Mouse (Mus musculus) CH12.LX (cell line): ENCODE measurements around the gene Il20rb. TPM values are rescaled to one million over a fixed set of nuclear protein-coding genes. Genes with fewer than 3 reads are reported as not detected.

Source experiments
- DNase-seq: peaks from one replicate; pipeline ENCODE4 v3.0.0-alpha.2; 2013; ENCODE audit errors: extremely low read depth
- H3K27ac ChIP-seq: 2 replicates; pipeline ENCODE4 v1.5.1; 2012; ENCODE audit warnings: low read depth, mild to moderate bottlenecking, control low read depth, moderate library complexity; ENCODE audit not compliant: insufficient read depth
- H3K27me3 ChIP-seq: replicated peaks from 2 replicates; pipeline ENCODE3; 2012; ENCODE audit warnings: inconsistent platforms
- H3K36me3 ChIP-seq, 2 experiments: replicated peaks in 1 of 2; 2 replicates each; pipeline versions ENCODE3 to v1.6.1; 2012; ENCODE audit warnings: inconsistent platforms in 1 of 2, low read length in 1 of 2, mild to moderate bottlenecking in 1 of 2, mixed read lengths in 1 of 2, moderate library complexity in 1 of 2; ENCODE audit not compliant: control insufficient read depth in 1 of 2, insufficient read depth in 1 of 2
- H3K4me1 ChIP-seq, 2 experiments: 2 replicates each; pipeline ENCODE4 v1.6.1; 2012; ENCODE audit warnings: inconsistent platforms in 1 of 2, moderate library complexity in 1 of 2; ENCODE audit not compliant: insufficient read depth in 2 of 2, control insufficient read depth in 1 of 2
- H3K4me2 ChIP-seq: 2 replicates; pipeline ENCODE4 v1.6.1; 2012; ENCODE audit warnings: low read depth, mild to moderate bottlenecking, control low read depth; ENCODE audit not compliant: poor library complexity, insufficient read depth, severe bottlenecking
- H3K4me3 ChIP-seq, 3 experiments: fragments of 150-350 bp in 1 of 3; sonication (generic) in 1 of 3; replicated peaks in 1 of 3; 2 replicates each; pipeline versions ENCODE3 to v1.5.1; 2011 to 2012; ENCODE audit warnings: low read depth in 2 of 3, low read length in 2 of 3, mild to moderate bottlenecking in 2 of 3, moderate library complexity in 2 of 3, control low read depth in 1 of 3, improper control_type of control experiment in 1 of 3, inconsistent platforms in 1 of 3, mixed read lengths in 1 of 3; ENCODE audit not compliant: poor library complexity in 1 of 3
- H3K79me2 ChIP-seq: replicated peaks from 2 replicates; pipeline ENCODE4 v1.6.1; 2012; ENCODE audit warnings: mild to moderate bottlenecking, moderate library complexity; ENCODE audit not compliant: control insufficient read depth, poor library complexity, insufficient read depth, severe bottlenecking; ENCODE audit errors: extremely low read depth
- H3K9ac ChIP-seq: 2 replicates; pipeline ENCODE4 v1.6.1; 2012; ENCODE audit warnings: low read depth, mild to moderate bottlenecking, control low read depth, moderate library complexity; ENCODE audit not compliant: insufficient read depth
- H3K9me3 ChIP-seq: replicated peaks from 2 replicates; pipeline ENCODE3; 2012; ENCODE audit warnings: low read length, inconsistent platforms, mixed read lengths
- BHLHE40 ChIP-seq: IDR thresholded peaks from 2 replicates; pipeline ENCODE4 v1.6.1; 2011; ENCODE audit warnings: mild to moderate bottlenecking, low read depth, low read length, improper control_type of control experiment
- CHD1 ChIP-seq: IDR thresholded peaks from 2 replicates; pipeline ENCODE4 v1.6.1; 2012; ENCODE audit warnings: low read depth, low read length, improper control_type of control experiment, inconsistent platforms
- CHD2 ChIP-seq: IDR thresholded peaks from 2 replicates; pipeline ENCODE4 v1.6.1; 2011; ENCODE audit warnings: low read length, improper control_type of control experiment
- CTCF ChIP-seq, 2 experiments: IDR thresholded peaks in 1 of 2; conservative IDR thresholded peaks in 1 of 2; 2 replicates each; pipeline ENCODE4 v1.5.1; 2011 to 2012; ENCODE audit warnings: low read depth in 2 of 2, low read length in 2 of 2, improper control_type of control experiment in 1 of 2, inconsistent platforms in 1 of 2, mild to moderate bottlenecking in 1 of 2, moderate library complexity in 1 of 2
- ELF1 ChIP-seq: IDR thresholded peaks from 2 replicates; pipeline ENCODE4 v1.6.1; 2014; ENCODE audit warnings: low read depth, mild to moderate bottlenecking, inconsistent platforms, low read length, improper control_type of control experiment
- EP300 ChIP-seq: IDR thresholded peaks from 2 replicates; pipeline ENCODE4 v1.6.1; 2011; ENCODE audit warnings: low read length, improper control_type of control experiment
- ETS1 ChIP-seq: conservative IDR thresholded peaks from 2 replicates; pipeline ENCODE4 v1.6.1; 2012; ENCODE audit warnings: low read depth, mild to moderate bottlenecking, inconsistent platforms, low read length, improper control_type of control experiment, moderate library complexity
- JUN ChIP-seq: IDR thresholded peaks from 2 replicates; pipeline ENCODE4 v1.6.1; 2011; ENCODE audit warnings: low read depth, mild to moderate bottlenecking, low read length, improper control_type of control experiment, moderate library complexity; ENCODE audit not compliant: insufficient read depth
- KAT2A ChIP-seq: IDR thresholded peaks from 2 replicates; pipeline ENCODE4 v1.6.1; 2012; ENCODE audit warnings: low read length, improper control_type of control experiment, inconsistent platforms; ENCODE audit not compliant: insufficient replicate concordance
- MAFK ChIP-seq: IDR thresholded peaks from 2 replicates; pipeline ENCODE4 v1.6.1; 2011; ENCODE audit warnings: low read length, improper control_type of control experiment; ENCODE audit not compliant: insufficient replicate concordance
- MAX ChIP-seq: IDR thresholded peaks from 2 replicates; pipeline ENCODE4 v1.6.1; 2011; ENCODE audit warnings: low read length, improper control_type of control experiment
- MAZ ChIP-seq: IDR thresholded peaks from 2 replicates; pipeline ENCODE4 v1.6.1; 2012; ENCODE audit warnings: low read depth, mild to moderate bottlenecking, inconsistent platforms, low read length, improper control_type of control experiment, moderate library complexity
- MXI1 ChIP-seq: IDR thresholded peaks from 2 replicates; pipeline ENCODE4 v1.6.1; 2011; ENCODE audit warnings: mild to moderate bottlenecking, low read depth, low read length, improper control_type of control experiment
- MYC ChIP-seq: IDR thresholded peaks from 2 replicates; pipeline ENCODE4 v1.6.1; 2011; ENCODE audit warnings: low read depth, mild to moderate bottlenecking, improper control_type of control experiment, low read length
- NELFE ChIP-seq: IDR thresholded peaks from 2 replicates; pipeline ENCODE4 v1.6.1; 2011; ENCODE audit warnings: low read depth, low read length, improper control_type of control experiment
- NRF1 ChIP-seq: IDR thresholded peaks from 2 replicates; pipeline ENCODE4 v1.6.1; 2014; ENCODE audit warnings: low read depth, mild to moderate bottlenecking, inconsistent platforms, low read length, improper control_type of control experiment, moderate library complexity
- POLR2A ChIP-seq: IDR thresholded peaks from 2 replicates; pipeline ENCODE4 v1.6.1; 2011; ENCODE audit warnings: low read depth, mild to moderate bottlenecking, improper control_type of control experiment, low read length
- POLR2AphosphoS2 ChIP-seq: IDR thresholded peaks from 2 replicates; pipeline ENCODE4 v1.6.1; 2011; ENCODE audit warnings: low read depth, low read length, improper control_type of control experiment
- RAD21 ChIP-seq: IDR thresholded peaks from 2 replicates; pipeline ENCODE4 v1.6.1; 2011; ENCODE audit warnings: low read depth, mild to moderate bottlenecking, low read length, improper control_type of control experiment, moderate library complexity
- RCOR1 ChIP-seq: conservative IDR thresholded peaks from 2 replicates; pipeline ENCODE4 v1.6.1; 2012; ENCODE audit warnings: low read depth, mild to moderate bottlenecking, inconsistent platforms, low read length, improper control_type of control experiment
- TCF12 ChIP-seq: IDR thresholded peaks from 2 replicates; pipeline ENCODE4 v1.6.1; 2014; ENCODE audit warnings: low read depth, mild to moderate bottlenecking, inconsistent platforms, low read length, improper control_type of control experiment
- ZKSCAN1 ChIP-seq: IDR thresholded peaks from 2 replicates; pipeline ENCODE4 v1.6.1; 2012; ENCODE audit warnings: low read depth, inconsistent platforms, low read length, improper control_type of control experiment, borderline replicate concordance
- ZMIZ1 ChIP-seq: IDR thresholded peaks from 2 replicates; pipeline ENCODE4 v1.6.1; 2012; ENCODE audit warnings: low read depth, mild to moderate bottlenecking, inconsistent platforms, low read length, improper control_type of control experiment
- ZNF384 ChIP-seq: IDR thresholded peaks from 2 replicates; pipeline ENCODE4 v1.6.1; 2012; ENCODE audit warnings: low read depth, low read length, improper control_type of control experiment, inconsistent platforms
- dilution Hi-C: fragments of 300-500 bp; cut with MboI; formaldehyde crosslinking; loops from 2 replicates; pipeline ENCODE4 v1.14.3; 2020; ENCODE audit warnings: low sequenced_read_pairs; ENCODE audit not compliant: extremely low pct_unique_long_range_greater_than_20kb, extremely low pct_ligation_motif_present
- in situ Hi-C: fragments of 300-500 bp; cut with MboI; formaldehyde crosslinking; loops from 3 replicates; pipeline ENCODE4 v1.14.3; 2019; ENCODE audit warnings: low sequenced_read_pairs, low pct_ligation_motif_present, low pct_unique_long_range_greater_than_20kb, mixed read lengths
- polyA plus RNA-seq: library from polyadenylated mRNA; unstranded; fragments of >175 nt; gene quantifications from 2 replicates; pipeline ENCODE4 v1.2.1, GENCODE M21; 2012; ENCODE audit warnings: low read depth; ENCODE audit not compliant: insufficient read length
- total RNA-seq, 2 experiments: library from RNA; depleted of rRNA; stranded (reverse); fragments of 300-350 nt in 1 of 2; fragments of >200 nt in 1 of 2; gene quantifications; 2 replicates each; pipeline ENCODE4 v1.2.3; 2012 to 2014

Gene Il20rb
- total and polyA plus RNA-seq, 3 experiments: 0.42 to 3.1 (median 1.2) TPM

DNA sequence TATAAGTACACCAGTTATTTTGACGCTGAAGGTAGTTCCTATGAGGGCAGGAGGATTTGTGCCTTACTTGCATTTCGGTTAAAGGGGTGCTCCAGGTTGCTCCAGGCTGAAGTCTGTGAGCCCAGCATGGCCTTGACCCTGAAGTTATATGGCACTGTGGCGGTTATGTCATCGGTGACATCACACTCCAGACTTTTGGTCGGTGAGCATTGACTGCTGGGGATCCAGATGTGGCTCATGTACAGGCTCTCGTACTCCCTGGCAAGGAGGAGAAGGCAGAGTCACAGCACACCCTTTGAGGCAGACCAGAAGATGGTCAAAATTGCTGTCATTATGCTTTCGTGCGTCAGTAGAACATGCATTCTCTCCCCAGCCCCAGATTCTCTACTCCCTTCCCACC is 13.7 kb downstream of the Il20rb start:
- in situ Hi-C loops: loop anchor here (25.0 kb wide), 1 partner anchor 439 kb away; no protein-coding TSS in a partner anchor
- H3K27ac ChIP-seq: no peak overlapping the region
- H3K27me3 ChIP-seq: no peaks in the 10 kb centered on the region
- no peak for DNase-seq
- peaks cover 0 to 20% of the 10 kb centered on the region in 2 experiments for H3K36me3 ChIP-seq
- H3K79me2 ChIP-seq: no peaks in the 10 kb centered on the region
- H3K4me3 ChIP-seq: no peak overlapping the region
- TF ChIP-seq JUN: no peak
- TF ChIP-seq ZMIZ1: no peak
- no peak for TF ChIP-seq MAZ
- TF ChIP-seq ELF1: no peak
- no peak for TF ChIP-seq RAD21
- TF ChIP-seq EP300: no peak
- no peak for TF ChIP-seq POLR2AphosphoS2
- no peak overlapping the region for H3K9ac ChIP-seq
- dilution Hi-C loops: no loop called here
- H3K4me2 ChIP-seq: no peak overlapping the region
- H3K9me3 ChIP-seq: no peaks in the 10 kb centered on the region
- no peaks in the 10 kb centered on the region for H3K4me1 ChIP-seq

DNA sequence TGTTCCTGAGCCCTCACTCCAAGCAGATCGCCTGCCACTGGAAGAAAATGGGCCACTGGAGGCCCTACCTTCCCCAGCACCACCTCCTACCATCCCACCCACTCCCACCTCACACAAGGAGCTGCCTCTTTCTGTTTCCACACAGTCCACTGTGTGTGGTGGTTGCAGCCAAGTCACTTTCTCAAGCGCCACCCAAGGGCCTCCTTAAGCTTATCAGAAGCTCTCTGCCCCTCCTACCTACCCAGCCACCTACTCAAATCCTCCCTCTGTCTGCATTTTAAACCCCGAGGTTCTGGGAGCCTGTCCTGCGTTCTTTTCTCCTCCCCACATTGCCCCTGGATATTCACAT is 15.0 kb downstream of the Il20rb start:
- H3K36me3 ChIP-seq: peaks cover 3 to 32% of the 10 kb centered on the region in 2 experiments
- dilution Hi-C loops: no loop called here

DNA sequence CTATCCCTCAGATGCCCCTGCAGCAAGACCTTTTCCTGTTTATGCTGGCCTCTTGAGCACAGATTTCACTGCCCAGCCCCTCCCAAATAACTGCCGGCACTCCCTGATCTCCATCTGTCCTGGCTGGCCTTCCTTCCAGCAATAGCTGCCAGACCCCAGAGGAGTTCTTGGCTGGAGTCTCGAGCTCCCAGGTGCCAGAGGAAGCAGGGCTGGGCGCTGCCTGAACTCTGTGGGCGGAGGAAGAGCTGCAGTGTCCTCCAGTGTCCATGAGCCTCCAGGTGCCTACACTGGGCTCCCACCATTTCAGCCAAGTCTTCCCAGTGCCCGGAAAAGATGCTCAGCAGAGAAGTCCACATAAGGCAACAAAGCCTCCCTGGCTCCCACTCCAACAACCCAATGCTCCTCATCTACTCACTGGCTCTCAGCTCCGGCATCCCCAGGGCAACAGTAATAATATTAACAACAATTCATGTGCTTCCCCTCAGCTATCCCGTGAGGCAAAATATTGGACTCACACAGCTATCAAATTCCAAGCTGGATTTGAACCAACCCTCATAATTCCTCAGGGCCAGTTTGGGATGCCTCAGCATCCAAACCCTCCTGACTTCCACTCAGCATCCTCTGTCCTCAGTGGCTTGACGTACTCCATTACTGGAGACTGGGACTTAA is 15.5 kb downstream of the Il20rb start:
- H3K4me1 ChIP-seq: no peaks in the 10 kb centered on the region
- TF ChIP-seq BHLHE40 (no peak), MAZ (no peak), MYC (no peak), POLR2AphosphoS2 (no peak), ETS1 (no peak), CTCF (conservative IDR thresholded peaks at IDR 0.05 in 1 of 2, IDR thresholded peaks at IDR 0.05 in 1 of 2; ENCODE audit: low read depth in 2 of 2, low read length in 2 of 2) (no peak), POLR2A (no peak), NELFE (no peak), CHD2 (no peak), JUN (no peak), MAX (no peak)
- TF ChIP-seq, all 38 proteins: peak for 0
- no peak overlapping the region for H3K9ac ChIP-seq
- no peak overlapping the region for H3K4me2 ChIP-seq
- H3K27me3 ChIP-seq: no peaks in the 10 kb centered on the region
- no peak for DNase-seq
- no peaks in the 10 kb centered on the region for H3K9me3 ChIP-seq
- H3K36me3 ChIP-seq: peaks cover 3 to 35% of the 10 kb centered on the region in 2 experiments
- no peaks in the 10 kb centered on the region for H3K79me2 ChIP-seq
- H3K27ac ChIP-seq: no peak overlapping the region
- dilution Hi-C loops: no loop called here
- H3K4me3 ChIP-seq: no peak overlapping the region
- in situ Hi-C loops: loop anchor here (25.0 kb wide), 1 partner anchor 441 kb away; no protein-coding TSS in a partner anchor

More for the DNA sequence above, 15.0 kb downstream of the Il20rb start:
- H3K9ac ChIP-seq: no peak overlapping the region
- no peak for DNase-seq
- H3K4me1 ChIP-seq: no peaks in the 10 kb centered on the region
- H3K27ac ChIP-seq: no peak overlapping the region
- TF ChIP-seq MXI1 (no peak), ETS1 (no peak), MAFK (no peak), KAT2A (no peak), CHD1 (no peak), ZNF384 (no peak), RCOR1 (no peak), POLR2AphosphoS2 (no peak), TCF12 (no peak), CHD2 (no peak), NELFE (no peak), NRF1 (no peak), RAD21 (no peak), ZKSCAN1 (no peak), EP300 (no peak)
- TF ChIP-seq, all 38 proteins: peak for 0
- Histone ChIP-seq H3K27me3 (no peaks in the 10 kb centered on the region), H3K79me2 (no peaks in the 10 kb centered on the region), H3K4me2 (no peak overlapping the region), H3K4me3 (no peak overlapping the region), H3K9me3 (no peaks in the 10 kb centered on the region)
- in situ Hi-C loops: loop anchor here (25.0 kb wide), 1 partner anchor 441 kb away; no protein-coding TSS in a partner anchor
